Mouse (Mus musculus) embryo, embryonic 10.5 days (tissue): ENCODE data around the gene Fam234b.
A peak's percentile ranks its signal among the peaks of the same experiment; 100 is the strongest.

Source experiments
- DNase-seq: peaks from one replicate; pipeline ENCODE4 v3.0.0-alpha.2; 2015; ENCODE audit warnings: low spot score

Fam234b gene

DNA sequence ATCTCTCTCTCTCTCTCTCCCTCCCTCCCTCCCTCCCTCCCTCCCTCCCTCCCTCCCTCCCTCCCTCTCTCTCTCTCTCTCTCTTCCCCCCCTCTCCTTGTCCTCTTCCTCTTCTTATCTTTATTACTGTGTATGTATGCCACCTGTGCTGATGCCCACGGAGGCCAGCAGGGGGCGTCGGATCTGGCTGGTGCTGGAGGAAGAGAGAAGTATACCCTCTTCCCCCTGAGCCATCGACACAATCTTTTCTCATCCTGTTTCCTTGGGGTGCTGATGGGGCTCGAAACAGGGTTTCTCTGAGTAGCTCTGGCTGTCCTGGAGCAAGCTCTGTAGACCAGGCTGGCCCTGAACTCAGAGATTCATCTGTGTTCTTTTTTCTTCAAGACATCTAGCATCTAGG lies 14.9 kb upstream of the Fam234b start:
- DNase-seq, result no peak

DNA sequence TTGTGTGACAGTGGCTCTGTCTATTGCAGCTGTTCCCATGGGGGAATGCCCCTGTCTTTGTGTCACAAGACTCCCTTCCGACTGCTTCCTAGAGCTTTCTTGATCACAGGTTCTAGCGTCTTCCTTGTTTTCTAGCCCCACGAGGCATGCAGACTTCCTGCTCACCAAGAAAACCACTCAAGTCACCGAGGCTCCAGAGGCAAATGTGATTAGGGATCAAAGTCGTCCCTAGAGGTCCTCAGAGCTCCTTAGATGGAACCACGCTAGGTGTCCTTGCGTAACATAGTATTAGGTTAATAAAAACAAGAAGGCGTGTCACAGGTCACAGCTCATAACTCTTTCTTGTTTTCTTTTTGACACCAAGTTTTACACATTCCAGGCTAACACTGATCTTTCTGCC lies 13.8 kb upstream of the Fam234b start:
- DNase-seq, result no peak

DNA sequence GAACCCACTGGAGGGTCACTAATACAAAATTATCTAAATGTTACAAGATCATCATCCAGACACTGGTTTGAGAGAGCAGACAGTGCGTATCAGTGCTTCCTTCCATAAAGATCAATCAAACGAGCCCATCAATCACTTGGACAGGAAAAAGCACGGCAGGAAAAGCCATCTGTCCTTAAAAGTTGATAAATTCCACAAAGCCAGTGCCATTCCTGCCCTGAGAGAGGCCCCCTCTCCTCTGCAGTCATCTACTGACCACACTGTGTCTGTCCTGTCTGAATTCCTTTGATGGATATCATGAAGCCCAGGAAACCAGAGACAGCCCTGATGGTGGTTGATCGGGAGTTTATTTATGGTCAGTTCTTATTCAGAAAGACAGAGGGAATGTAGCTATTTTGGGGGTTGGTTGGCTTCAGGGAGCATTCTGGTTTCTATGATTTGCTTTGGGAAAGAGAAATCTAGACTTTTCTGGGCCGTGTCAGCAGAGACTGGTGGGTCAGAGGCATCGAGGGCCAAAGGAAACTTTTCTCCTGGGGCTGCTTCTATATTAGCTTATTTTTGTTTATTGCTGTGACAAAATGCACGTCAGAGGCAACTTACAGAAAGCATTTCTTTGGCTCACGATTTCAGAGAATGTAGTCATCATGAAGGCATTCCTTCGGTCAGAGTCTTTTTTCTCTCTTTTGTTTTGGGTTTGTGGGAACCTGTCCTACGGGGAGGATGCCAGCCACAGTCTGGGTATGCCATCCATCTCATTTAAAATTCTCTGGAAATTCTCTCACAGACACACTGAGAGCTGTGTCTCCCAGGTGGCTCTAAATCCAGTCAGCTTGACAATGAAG lies 10.5 kb upstream of the Fam234b start:
- DNase-seq, result peak; percentile 55

DNA sequence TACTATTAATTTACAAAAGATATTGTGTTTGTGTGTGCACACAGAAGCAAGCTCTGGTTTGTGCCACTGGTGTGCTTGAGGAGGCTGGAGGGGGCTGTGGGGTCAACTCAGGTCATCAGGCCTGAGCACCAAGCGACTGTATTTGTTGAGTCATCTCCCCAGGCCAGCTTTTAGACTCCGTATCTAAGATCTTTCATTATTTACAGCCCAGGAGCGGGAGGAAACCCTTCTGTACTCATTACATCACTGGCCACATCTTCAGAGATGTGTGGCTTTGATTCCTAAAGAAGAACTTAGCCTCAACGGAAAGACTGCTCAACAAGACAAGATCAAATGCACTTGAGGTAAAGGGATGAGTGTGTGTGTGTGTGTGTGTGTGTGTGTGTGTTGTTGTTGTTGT lies 9.1 kb upstream of the Fam234b start:
- DNase-seq, result no peak

DNA sequence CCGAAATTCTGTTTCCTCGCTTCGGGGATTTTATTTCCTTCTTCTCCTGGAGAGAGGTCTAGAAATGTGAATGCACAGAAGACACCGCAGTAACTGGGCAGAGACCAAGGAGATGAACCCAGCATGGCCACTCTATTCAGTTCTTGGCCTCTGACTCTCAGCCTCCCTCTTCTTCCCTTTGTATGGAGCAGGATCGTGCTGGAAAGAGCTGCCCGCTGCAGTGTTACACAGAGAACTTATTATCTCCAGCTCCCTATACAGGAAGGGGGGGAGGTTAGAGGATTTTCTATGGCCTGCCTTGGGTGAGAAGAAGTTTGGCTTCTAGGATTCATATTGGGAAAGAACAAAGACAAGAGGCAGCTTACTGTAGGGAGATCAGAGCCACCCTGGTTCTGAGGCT lies 7.7 kb upstream of the Fam234b start:
- DNase-seq, result no peak

DNA sequence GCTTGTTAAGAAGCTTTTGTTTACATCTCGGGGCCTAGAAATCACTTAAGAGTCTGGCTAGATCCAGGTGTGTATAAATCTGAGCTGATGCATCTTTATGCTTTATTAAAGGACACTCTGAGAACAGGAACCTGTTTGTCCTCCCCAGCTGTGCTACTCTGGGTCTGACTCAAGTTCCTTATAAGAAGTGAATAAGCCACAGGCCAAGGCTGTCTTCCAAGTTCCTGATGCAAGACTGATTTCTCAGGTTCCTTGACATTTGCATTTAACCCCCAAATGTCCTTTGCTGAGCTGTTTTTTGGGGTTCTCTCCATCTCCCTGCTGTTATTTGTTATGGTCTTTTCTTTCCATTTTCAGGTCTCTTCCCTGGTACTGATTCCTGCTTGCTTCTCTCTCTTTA lies 5.9 kb upstream of the Fam234b start:
- DNase-seq, result no peak

DNA sequence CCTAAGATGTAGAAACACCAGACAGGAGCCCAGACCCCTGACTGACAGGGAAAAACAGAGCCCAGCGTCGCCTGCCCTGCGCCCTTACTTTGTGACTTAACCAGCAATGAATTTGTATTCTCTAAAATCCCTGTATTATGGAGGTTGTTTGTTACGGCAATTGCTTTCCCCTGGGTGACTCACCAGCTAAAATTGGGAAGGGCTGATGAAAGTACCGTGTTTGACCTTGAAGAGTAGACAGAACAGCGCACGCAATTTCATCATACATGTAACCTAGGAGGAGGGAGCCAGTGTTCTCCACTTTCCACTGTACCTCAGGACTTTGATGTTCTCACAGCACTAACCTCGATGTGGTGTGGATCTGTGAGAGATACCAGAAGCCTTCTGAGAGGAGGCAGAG lies 4.8 kb upstream of the Fam234b start:
- no peak for DNase-seq

DNA sequence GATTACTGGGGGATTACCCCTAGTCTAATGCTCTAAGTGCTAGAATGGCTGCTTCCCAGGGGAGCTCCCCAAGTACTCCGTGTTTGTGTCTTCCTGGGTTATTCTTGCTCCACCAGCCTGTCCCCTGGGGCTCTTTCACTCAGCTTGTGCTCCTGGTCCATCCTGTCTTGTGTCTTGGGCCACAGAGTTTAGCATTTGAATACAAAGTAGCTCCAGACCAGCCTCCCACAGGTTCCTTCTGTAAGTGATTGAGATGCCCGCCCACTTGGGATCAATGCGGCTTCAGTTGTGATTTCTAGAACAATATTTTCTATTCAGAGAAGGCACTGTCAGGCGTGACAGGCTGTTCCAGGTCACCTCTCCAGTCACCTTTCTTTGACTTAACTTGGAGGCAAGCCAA lies 4.0 kb upstream of the Fam234b start:
- no peak for DNase-seq

DNA sequence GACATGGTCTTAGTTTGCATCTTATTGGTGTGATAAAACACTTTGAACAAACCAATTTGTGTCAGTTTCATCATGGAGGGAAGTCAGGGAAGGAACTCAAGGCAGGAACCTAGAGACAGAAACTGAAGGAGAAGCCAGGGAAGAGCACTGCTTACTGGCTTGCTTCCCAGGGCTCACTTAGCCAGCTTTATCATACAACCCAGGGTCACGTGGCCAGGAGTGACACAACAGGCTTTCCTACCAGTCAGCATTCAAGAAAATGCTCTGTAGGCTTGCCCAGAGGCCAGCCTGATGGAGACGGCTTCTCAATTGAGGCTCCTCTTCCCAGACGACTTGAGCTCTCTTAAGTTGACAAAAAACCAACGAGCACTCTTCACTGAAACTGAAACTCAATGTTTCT lies 2.9 kb upstream of the Fam234b start:
- no peak for DNase-seq

DNA sequence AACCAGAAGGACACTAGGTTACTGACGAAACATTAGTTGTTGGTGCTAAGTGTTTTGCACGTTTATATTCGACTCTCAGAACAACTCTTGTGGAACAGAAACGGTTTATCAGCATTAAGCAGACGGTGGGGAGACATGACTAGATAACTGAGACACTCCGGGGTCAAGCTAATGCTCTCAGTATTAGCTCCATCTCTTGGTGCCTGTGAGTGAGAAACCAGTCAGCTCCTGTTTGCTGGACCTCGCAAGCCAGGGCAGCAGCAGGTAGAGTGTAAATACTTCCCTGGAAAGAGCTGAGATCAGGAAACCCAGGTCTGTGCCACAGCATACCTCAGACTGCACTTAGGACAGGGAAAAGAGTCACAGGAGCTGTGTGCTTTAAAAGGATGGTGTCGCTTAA lies 1.1 kb upstream of the Fam234b start:
- DNase-seq, result no peak

DNA sequence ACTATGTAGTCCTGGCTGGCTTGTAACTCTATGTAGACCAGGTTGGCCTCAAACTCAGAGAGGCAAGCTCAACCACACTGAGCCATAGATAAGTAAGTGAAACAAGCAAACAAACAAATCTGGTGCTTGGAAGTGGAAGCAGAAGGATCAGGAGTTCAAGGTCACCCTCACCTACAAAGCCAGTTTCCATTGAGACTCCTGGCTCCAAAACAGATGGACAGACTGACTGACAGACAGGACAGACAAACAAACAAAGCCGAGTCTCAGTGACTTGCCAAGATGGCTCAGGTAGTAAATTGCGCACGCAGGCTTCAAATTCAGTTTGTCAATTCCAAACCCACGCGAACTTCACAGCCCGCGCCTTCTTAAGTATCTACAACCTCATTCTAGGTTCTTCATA lies 331 bp upstream of the Fam234b start:
- DNase-seq, result no peak

DNA sequence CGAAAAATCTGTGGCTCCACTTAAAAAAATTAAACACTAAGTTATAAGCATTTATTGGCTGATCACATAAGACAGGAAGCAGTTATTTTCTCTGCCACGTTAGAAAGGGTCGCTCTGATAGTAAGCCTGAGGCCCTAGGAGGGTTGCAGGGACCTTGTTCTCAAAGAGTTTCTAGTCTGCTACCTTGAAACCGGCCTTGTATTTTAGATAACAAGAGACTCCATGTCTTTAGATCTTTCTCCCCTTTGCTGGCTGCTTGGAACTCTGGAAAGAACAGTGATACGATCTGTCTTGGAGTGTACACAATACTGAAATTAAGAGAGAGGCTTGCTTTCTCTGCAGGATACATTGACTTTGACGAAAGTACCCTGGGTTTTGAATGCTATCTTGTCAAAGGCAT lies 949 bp downstream of the Fam234b start:
- DNase-seq, result no peak

DNA sequence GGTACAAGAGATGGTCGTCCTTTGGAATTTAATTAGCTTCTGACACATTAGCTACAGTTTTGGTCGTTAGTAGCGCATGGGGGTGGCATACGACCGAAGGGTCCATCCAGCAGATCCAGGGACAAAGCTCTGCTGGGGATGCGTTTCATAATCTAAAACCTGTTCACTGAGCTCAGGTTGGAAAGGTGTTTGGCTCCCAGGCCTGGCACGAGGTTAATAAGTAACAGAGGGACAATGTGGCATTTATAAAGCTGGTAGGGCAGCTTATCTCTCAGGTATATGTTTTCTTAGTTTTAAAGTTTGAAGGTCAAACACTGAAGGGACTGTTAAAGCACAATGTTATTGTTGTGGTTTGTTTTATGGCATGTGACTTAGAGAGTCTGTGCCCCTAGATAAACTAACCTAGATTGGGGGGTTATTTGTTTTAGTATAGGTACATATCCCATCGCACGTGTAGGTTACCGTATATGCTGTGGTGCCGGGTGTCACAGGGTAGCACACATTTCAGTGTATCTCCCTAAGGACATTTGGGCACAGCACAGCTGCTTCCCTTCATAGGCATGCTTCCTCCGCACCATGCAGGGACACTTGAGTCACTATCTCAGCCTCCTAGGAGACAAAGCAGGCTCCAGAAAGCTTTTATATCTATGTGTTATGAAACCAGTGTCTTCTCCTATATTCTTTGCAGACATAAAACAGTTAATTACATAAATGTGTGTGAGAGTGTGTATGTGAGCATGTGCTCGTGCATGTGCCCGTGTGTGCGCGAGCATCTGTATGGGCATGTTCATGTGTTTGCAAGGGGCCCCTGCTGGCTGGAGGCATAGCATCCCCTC lies 2.6 kb downstream of the Fam234b start:
- DNase-seq, result no peak

DNA sequence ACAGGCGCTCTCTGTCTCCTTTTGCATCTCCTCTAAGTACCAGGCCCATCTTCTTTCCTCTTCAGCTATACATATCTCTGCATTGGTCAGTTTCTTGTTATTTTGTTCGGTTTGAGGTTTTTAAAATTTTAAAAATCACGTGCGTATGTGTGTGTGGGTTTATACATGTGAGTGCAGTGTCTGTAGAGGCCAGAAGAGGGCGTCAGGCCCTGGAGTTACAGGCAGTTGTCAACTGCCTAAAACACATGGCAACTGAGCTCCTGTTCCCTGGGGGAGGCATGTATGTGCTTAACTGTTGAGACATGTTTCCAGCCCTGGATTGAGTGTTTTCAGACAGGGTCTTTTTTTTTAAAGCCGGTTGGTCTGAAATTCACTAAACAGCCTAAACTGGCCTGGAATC lies 4.9 kb downstream of the Fam234b start:
- DNase-seq, result no peak

DNA sequence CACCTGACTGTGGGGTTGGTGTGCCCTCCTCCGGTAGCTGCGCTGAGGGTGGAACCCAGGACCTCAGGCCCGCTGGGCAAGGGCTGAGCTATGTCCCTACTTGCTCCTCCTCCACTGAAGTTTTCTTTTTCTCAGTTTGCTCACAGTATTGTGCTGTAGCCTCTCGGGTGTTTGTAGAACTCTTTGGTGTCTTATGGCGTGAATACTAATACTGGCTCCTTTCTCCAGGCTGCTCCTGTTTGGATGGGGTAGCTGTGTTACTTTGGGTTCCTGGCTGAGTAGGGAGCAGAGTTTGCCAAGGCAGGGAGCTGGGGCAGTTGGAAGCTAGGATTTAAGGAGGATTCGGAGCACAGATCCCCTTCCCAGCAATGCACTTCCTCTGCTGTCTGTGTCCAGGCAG lies 6.0 kb downstream of the Fam234b start:
- no peak for DNase-seq

DNA sequence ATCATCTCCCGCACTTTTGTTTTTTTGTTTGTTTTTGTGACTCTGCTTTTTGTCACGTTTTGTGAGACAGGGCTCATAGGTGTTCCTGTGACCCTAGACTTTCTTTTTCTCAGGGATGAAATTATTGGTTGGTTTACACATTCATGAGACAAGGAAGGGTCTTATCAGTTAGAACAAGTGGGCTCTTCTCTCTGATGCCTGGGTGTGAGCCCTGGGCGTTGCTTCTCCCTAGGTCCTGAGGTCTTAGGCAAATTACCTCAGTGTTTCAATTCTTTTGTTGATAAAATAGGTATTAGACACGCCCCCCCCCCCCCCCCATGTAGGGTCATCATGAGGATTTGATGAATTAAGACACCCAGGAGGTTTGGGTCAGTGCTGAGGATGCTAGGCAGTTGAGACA lies 7.1 kb downstream of the Fam234b start:
- no peak for DNase-seq

DNA sequence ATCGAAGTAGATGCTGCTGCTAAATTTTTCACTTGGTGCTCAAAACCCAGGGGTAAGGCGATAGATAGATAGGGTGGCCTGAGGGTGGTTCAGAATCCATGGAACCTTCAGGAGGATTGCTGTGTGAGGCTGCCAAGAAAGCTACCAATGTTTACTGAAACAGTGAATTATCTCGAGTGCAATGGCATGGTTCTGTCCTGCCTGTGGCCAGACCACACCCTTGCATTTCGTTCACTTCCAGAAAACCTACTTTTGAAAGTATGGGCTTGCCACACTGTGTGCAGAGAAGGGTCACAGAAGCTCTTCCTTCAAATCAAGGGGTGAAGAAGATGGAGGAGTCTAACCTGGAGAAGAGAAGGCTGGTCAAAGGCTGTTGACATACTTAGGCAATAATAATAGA lies 8.0 kb downstream of the Fam234b start:
- no peak for DNase-seq

DNA sequence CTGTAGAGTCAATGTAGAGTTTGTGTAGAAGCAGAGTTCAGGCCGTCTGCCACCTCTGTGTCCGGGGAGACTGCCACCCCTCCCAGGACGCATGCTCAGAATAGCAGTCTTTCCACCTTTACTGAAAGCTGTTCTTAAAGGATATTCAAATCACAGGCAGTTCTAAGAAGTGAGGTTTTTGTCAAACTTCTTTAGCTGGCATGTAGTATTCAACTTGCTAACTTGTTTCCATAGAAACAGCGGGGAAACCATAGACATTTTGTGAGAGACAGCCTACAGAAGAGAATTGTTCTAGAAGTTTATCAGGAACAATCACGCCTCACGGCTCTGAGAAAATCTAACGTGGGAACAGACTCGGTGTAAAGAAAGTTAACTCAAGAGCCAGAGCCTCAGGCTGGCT lies 9.1 kb downstream of the Fam234b start:
- no peak for DNase-seq

DNA sequence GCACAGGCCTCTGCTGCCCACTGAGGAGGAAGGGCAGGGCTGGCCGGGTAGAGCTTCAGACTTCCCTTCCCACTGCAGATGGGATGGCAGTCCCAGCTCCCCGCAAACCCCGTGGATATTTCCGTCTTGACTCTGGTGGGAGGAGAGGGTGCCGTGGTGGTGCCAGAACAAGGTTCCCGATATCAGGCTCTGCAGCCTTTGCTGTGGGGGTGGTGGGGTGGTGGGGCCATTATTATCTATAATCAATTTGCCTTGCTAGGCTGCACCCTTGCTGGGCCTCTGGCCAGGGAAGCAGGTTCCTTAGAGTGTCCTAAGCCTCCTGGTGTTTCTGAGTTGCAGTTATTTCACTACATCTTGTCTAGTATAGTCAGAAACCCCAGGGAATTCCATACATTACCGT lies 13.4 kb downstream of the Fam234b start:
- no peak for DNase-seq

DNA sequence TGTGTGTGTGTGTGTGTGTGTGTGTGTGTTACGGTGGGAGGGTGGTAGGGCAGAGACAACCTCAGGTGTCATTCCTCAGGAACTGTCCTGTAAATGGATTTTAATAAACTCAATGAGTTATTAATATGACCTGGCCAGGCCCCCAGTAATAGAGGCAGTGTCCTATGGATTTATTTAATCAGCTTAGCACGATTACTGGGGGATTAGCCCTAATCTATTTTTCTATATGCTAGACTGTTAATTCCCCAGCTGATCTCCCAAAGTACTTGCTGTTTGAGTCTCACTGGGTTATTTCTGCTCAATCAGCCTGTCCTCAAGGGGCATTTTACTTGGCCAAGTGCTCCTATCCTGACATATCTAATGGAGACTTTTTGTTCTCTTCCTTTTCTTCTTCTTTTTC lies 14.9 kb downstream of the Fam234b start:
- DNase-seq, result no peak

DNA sequence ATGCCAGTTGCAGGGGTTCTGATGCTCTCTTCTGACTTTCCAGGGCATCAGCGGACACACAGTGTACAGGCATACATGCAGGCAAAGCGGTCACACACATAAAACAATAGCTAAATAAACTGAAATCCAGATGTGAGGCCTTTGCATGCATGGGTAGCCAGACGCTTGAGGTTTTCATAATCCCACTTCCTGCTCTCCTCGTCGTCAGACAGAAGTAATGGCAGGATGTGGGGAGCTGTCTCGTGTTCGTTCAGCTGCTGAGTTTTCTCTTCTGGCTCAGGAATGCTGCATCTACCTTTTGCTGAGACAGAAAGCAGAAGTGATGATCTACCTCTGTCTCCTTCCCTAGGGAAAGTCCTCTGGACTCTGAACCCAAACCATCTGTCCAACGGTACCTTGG lies 20.6 kb downstream of the Fam234b start:
- DNase-seq, result no peak

DNA sequence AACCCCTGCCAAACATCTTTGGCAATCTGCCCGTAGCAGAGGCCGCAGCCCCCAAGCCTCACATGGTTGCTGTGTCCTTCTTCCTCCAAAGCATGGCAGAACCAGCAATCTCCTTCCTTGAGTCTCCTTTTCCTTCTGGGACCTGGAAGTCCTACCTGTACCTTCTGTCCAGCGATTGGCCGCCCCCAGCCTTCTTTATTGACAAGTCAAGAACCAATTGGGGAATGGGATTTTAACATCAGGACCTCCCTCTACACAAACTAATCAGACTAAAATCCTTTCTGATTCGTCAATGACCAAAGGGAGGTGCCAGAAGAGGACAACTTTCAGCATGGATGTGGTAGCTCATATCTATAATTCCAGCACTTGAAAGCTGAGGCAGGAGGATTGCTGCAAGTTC lies 22.1 kb downstream of the Fam234b start:
- no peak for DNase-seq

DNA sequence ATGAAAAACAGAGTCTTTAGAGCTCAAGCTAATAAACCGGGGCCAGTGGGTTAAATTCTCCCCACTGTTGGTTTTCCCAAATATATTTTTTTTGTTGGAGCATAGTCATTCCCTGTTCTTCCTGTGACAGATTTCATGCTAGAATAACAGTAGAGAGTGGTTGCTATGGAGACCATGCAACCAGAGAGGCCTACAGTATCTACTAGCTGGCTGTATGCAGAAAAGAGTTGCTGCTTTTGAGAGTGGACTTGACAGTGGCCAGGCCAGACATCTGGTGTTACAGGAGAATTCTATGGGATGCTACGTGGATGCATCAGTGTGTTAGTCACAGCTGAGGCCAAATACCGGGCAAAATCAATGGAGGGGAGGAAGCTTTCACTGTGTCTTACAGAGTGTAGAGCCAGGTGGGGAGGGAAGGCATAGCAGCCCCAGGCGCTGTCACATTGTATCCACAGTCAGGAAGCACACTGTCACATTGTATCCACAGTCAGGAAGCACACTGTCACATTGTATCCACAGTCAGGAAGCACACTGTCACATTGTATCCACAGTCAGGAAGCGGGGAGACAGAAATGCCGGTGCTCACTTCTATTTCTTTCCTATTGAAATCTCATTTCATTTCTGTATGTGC lies 26.1 kb downstream of the Fam234b start:
- peak; percentile 23 for DNase-seq
